Mouse (Mus musculus) right cerebral cortex, postnatal 14 days (tissue): ENCODE measurements around the gene Rims1.

Experiments used
- DNase-seq: peaks from one replicate; pipeline ENCODE4 v3.0.0; 2022

The Rims1 gene

GRCm38 (mm10) chr1:22805726-22806625, at the start of gene Rims1:
TSS of gene Rims1 (minus strand) at chr1:22805994.
- peak; percentile 71 for DNase-seq

GRCm38 (mm10) chr1:22806626-22807096, 867 bp upstream of the Rims1 start:
- no peak for DNase-seq

- DNase-seq: peak; percentile 39
These were observed 619 bp downstream of the Rims1 start for GRCm38 (mm10) chr1:22805025-22805725.

- DNase-seq: no peak
These were observed 1.5 kb downstream of the Rims1 start for GRCm38 (mm10) chr1:22804148-22804885.

GRCm38 (mm10) chr1:22803471-22803870, 2.3 kb downstream of the Rims1 start:
- DNase-seq: no peak

- no peak for DNase-seq
These were observed 5.5 kb downstream of the Rims1 start for GRCm38 (mm10) chr1:22800276-22800675.

GRCm38 (mm10) chr1:22797091-22797490, 8.7 kb downstream of the Rims1 start:
- DNase-seq: no peak

- no peak for DNase-seq
These were observed 16.3 kb downstream of the Rims1 start for GRCm38 (mm10) chr1:22789391-22789909.

- no peak for DNase-seq
These were observed 18.2 kb downstream of the Rims1 start for GRCm38 (mm10) chr1:22787616-22788015.

GRCm38 (mm10) chr1:22770530-22771254, 35.1 kb downstream of the Rims1 start:
- no peak for DNase-seq

GRCm38 (mm10) chr1:22763376-22763775, 42.4 kb downstream of the Rims1 start:
- DNase-seq: no peak

GRCm38 (mm10) chr1:22762780-22763179, 43.0 kb downstream of the Rims1 start:
- no peak for DNase-seq

GRCm38 (mm10) chr1:22750536-22750935, 55.3 kb downstream of the Rims1 start:
- no peak for DNase-seq

- no peak for DNase-seq
These were observed 61.1 kb downstream of the Rims1 start for GRCm38 (mm10) chr1:22744655-22745054.

GRCm38 (mm10) chr1:22737491-22737890, 68.3 kb downstream of the Rims1 start:
- DNase-seq: no peak

- DNase-seq: no peak
These were observed 71.4 kb downstream of the Rims1 start for GRCm38 (mm10) chr1:22734429-22734828.

- DNase-seq: no peak
These were observed 72.5 kb downstream of the Rims1 start for GRCm38 (mm10) chr1:22733281-22733680.

- no peak for DNase-seq
These were observed 77.6 kb downstream of the Rims1 start for GRCm38 (mm10) chr1:22728207-22728606.

- no peak for DNase-seq
These were observed 84.1 kb downstream of the Rims1 start for GRCm38 (mm10) chr1:22721706-22722105.

- DNase-seq: no peak
These were observed 85.1 kb downstream of the Rims1 start for GRCm38 (mm10) chr1:22720714-22721113.

GRCm38 (mm10) chr1:22709461-22709860, 96.3 kb downstream of the Rims1 start:
- DNase-seq: no peak

- DNase-seq: no peak
These were observed 110.7 kb downstream of the Rims1 start for GRCm38 (mm10) chr1:22695046-22695445.
